Mouse (Mus musculus): ENCODE data around the gene Fkbp9. TPM values are rescaled to one million over a fixed set of nuclear protein-coding genes. Genes with fewer than 3 reads are reported as not detected.
A peak's percentile ranks its signal among the peaks of the same experiment; 100 is the strongest.

Fkbp9 gene
- polyA plus RNA-seq, 1 experiment = 6.2 TPM

DNA sequence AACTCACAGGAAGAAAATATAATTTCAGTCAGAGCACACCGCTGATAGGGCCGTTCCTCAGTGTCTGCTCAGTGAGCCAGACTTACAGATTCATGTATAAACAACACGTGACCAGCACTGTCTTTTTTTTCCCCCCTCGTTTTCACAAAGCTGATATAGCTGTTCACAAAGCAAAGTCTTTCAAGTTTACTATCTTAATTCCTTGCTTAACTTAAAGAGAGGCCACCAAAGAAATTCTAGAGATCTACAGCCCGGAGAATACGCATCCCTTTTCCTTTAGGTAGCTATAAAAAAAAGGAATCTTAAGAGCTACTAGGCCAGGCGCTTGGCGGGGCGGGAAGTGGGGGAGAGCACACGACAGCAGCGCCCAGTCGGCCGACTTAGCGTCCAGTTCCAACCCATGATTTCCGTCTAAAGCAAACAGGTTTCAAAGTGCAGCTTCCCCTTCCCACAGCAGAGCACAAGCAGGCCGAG, 35.2 kb upstream of the Fkbp9 start:
- under 1% methylated on average over 16 of the region's 16 CpGs for WGBS
- H3K4me1 ChIP-seq (ENCODE audit: control insufficient read depth, insufficient read depth, insufficient read length, low read length) = peaks cover 7% of the 10 kb centered on the region; the same call in 1 of the 2 replicates
- no peaks in the 10 kb centered on the region for H3K36me3 ChIP-seq (ENCODE audit: control insufficient read depth, insufficient read depth, low read length)
- peak overlapping the region; percentile 71 for H3K27ac ChIP-seq (ENCODE audit: insufficient read depth, low read depth, low read length)
- no peaks in the 10 kb centered on the region for H3K27me3 ChIP-seq (ENCODE audit: control insufficient read depth, insufficient read depth, low read length)
- peak overlapping the region; percentile 90 for H3K4me3 ChIP-seq (ENCODE audit: low read depth, low read length)
- no peak for TF ChIP-seq POLR2A (IDR thresholded peaks at IDR 0.05; ENCODE audit: low read depth, low read length)
- TF ChIP-seq CTCF (IDR thresholded peaks at IDR 0.05; ENCODE audit: extremely low read depth, insufficient read length, insufficient replicate concordance, low read depth, low read length) = no peak

DNA sequence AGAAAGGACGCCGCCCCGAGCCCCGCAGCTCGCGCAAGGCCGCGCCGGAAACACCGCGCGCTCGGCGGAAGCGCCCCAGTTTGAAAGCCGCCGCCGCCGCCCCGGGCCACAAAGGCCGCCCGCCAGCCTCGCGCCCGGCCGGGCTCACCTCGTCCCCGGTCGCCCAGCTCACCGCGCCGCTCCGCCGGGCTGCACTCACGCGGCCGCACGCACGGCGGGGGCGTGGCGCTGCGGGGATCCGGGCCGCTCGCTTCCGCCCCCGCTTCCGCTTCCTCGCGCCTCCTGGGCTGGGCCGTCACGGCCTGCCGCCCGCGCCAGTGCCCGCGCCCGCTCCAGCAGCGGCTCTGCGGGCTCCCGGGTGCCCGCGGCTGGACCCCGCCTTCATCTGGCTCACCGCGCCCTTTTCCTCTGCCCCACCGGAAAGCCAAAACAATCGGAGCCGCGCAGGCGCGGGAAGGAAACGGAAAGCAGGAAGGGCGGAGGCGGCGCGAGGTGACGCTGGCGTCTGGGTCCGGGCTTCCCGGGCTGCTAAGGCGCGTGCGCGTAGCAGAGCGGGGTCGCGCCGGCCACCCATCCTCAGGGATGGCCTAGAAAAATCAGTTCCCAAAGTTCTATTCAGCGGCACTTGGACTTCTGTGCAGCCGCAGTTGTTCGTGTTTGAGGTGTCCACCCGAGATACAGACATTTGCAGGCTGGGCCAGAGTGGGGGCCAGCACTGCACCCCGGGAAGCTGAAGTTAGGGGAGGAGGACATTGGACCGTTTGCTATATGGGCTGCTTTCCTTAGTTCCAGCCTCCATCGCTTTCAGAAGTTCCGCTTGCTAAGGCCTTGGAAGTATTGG, 34.3 kb upstream of the Fkbp9 start, which contains the start of gene Kbtbd2:
Gene Kbtbd2 (minus strand): TSS at position 503 of the 841 bp plus-strand sequence.
- TF ChIP-seq POLR2A (IDR thresholded peaks at IDR 0.05; ENCODE audit: low read depth, low read length) (peak; percentile 69), CTCF (IDR thresholded peaks at IDR 0.05; ENCODE audit: extremely low read depth, insufficient read length, insufficient replicate concordance, low read depth, low read length) (no peak)
- Histone ChIP-seq H3K36me3 (ENCODE audit: control insufficient read depth, insufficient read depth, low read length) (no peaks in the 10 kb centered on the region), H3K27me3 (ENCODE audit: control insufficient read depth, insufficient read depth, low read length) (no peaks in the 10 kb centered on the region), H3K4me3 (ENCODE audit: low read depth, low read length) (peak within 1 kb of the TSS; percentile 90), H3K4me1 (ENCODE audit: control insufficient read depth, insufficient read depth, insufficient read length, low read length) (peaks cover 7% of the 10 kb centered on the region; the same call in 1 of the 2 replicates), H3K27ac (ENCODE audit: insufficient read depth, low read depth, low read length) (peak within 1 kb of the TSS; percentile 97)
- WGBS = under 1% methylated on average over 97 of the region's 98 CpGs

GRCm38 (mm10) chr6:56798152-56798465, 33.8 kb upstream of the Fkbp9 start:
- Histone ChIP-seq H3K4me1 (ENCODE audit: control insufficient read depth, insufficient read depth, insufficient read length, low read length) (peaks cover 7% of the 10 kb centered on the region; the same call in 1 of the 2 replicates), H3K36me3 (ENCODE audit: control insufficient read depth, insufficient read depth, low read length) (no peaks in the 10 kb centered on the region), H3K27me3 (ENCODE audit: control insufficient read depth, insufficient read depth, low read length) (no peaks in the 10 kb centered on the region), H3K27ac (ENCODE audit: insufficient read depth, low read depth, low read length) (peak overlapping the region; percentile 97), H3K4me3 (ENCODE audit: low read depth, low read length) (peak overlapping the region; percentile 90)
- no peak for TF ChIP-seq CTCF (IDR thresholded peaks at IDR 0.05; ENCODE audit: extremely low read depth, insufficient read length, insufficient replicate concordance, low read depth, low read length)
- TF ChIP-seq POLR2A (IDR thresholded peaks at IDR 0.05; ENCODE audit: low read depth, low read length) = no peak
- WGBS = 2% methylated on average over 8 of the region's 8 CpGs

DNA sequence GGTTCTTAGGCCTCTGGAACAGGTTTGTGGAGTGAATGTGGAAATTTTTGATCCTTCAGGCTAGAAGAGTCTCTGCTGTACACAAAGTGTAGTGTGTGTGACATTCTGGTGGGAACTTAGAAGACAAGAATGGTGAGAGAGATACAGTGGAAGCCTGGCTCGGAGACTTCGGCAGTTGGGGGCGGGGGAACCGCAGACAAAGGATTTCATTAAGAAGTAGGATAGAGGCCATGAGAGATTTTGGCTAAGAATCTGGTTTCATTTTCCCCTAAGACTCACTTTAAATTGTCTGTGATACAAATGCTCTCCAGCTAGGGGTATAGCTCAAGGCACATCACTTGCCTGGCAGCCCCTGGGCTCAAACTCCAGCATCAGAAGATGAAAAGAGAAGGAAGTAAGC, 26.8 kb upstream of the Fkbp9 start:
- no peaks in the 10 kb centered on the region for H3K36me3 ChIP-seq (ENCODE audit: control insufficient read depth, insufficient read depth, low read length)
- TF ChIP-seq CTCF (IDR thresholded peaks at IDR 0.05; ENCODE audit: extremely low read depth, insufficient read length, insufficient replicate concordance, low read depth, low read length) = no peak
- TF ChIP-seq POLR2A (IDR thresholded peaks at IDR 0.05; ENCODE audit: low read depth, low read length) = no peak
- H3K4me3 ChIP-seq (ENCODE audit: low read depth, low read length) = no peak overlapping the region
- no peak overlapping the region for H3K27ac ChIP-seq (ENCODE audit: insufficient read depth, low read depth, low read length)
- H3K27me3 ChIP-seq (ENCODE audit: control insufficient read depth, insufficient read depth, low read length) = no peaks in the 10 kb centered on the region
- WGBS = 83% methylated on average over 4 of the region's 4 CpGs
- H3K4me1 ChIP-seq (ENCODE audit: control insufficient read depth, insufficient read depth, insufficient read length, low read length) = no peaks in the 10 kb centered on the region

DNA sequence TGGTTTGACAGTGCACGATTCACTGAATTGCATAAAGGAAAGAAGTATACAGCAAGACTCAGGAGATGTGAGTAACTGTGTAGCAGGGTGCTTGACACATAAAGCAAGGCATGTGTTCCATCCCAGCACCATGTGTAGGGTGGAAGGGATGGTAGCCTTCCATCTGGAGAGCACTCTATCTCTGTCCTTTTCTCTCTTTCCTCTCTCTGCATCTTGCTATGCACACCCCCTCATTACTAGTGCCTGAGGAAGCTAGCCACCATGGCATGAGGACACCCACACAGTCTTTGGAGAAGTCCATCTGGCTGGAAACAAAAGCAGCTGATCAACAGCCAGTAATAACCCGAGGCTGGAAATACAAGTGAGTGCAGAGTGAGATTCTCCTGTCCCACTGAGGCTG, 25.7 kb upstream of the Fkbp9 start:
- no peaks in the 10 kb centered on the region for H3K36me3 ChIP-seq (ENCODE audit: control insufficient read depth, insufficient read depth, low read length)
- TF ChIP-seq POLR2A (IDR thresholded peaks at IDR 0.05; ENCODE audit: low read depth, low read length) = no peak
- no peak for TF ChIP-seq CTCF (IDR thresholded peaks at IDR 0.05; ENCODE audit: extremely low read depth, insufficient read length, insufficient replicate concordance, low read depth, low read length)
- no peaks in the 10 kb centered on the region for H3K27me3 ChIP-seq (ENCODE audit: control insufficient read depth, insufficient read depth, low read length)
- WGBS = 52% methylated on average over 2 of the region's 2 CpGs
- no peak overlapping the region for H3K27ac ChIP-seq (ENCODE audit: insufficient read depth, low read depth, low read length)
- no peak overlapping the region for H3K4me3 ChIP-seq (ENCODE audit: low read depth, low read length)
- no peaks in the 10 kb centered on the region for H3K4me1 ChIP-seq (ENCODE audit: control insufficient read depth, insufficient read depth, insufficient read length, low read length)

- no peak overlapping the region for H3K4me3 ChIP-seq (ENCODE audit: low read depth, low read length)
- H3K4me1 ChIP-seq (ENCODE audit: control insufficient read depth, insufficient read depth, insufficient read length, low read length) = peaks cover 3% of the 10 kb centered on the region; the same call in 1 of the 2 replicates
- H3K27me3 ChIP-seq (ENCODE audit: control insufficient read depth, insufficient read depth, low read length) = no peaks in the 10 kb centered on the region
- no peak overlapping the region for H3K27ac ChIP-seq (ENCODE audit: insufficient read depth, low read depth, low read length)
- TF ChIP-seq POLR2A (IDR thresholded peaks at IDR 0.05; ENCODE audit: low read depth, low read length) (no peak), CTCF (IDR thresholded peaks at IDR 0.05; ENCODE audit: extremely low read depth, insufficient read length, insufficient replicate concordance, low read depth, low read length) (no peak)
- H3K36me3 ChIP-seq (ENCODE audit: control insufficient read depth, insufficient read depth, low read length) = no peaks in the 10 kb centered on the region
- 7% methylated on average over 3 of the region's 3 CpGs for WGBS
Measured at GRCm38 (mm10) chr6:56808656-56809055, 23.2 kb upstream of the Fkbp9 start.

GRCm38 (mm10) chr6:56813332-56813731, 18.5 kb upstream of the Fkbp9 start:
- Histone ChIP-seq H3K4me3 (ENCODE audit: low read depth, low read length) (no peak overlapping the region), H3K4me1 (ENCODE audit: control insufficient read depth, insufficient read depth, insufficient read length, low read length) (peaks cover 3% of the 10 kb centered on the region; the same call in 1 of the 2 replicates), H3K27ac (ENCODE audit: insufficient read depth, low read depth, low read length) (no peak overlapping the region), H3K27me3 (ENCODE audit: control insufficient read depth, insufficient read depth, low read length) (no peaks in the 10 kb centered on the region), H3K36me3 (ENCODE audit: control insufficient read depth, insufficient read depth, low read length) (no peaks in the 10 kb centered on the region)
- TF ChIP-seq POLR2A (IDR thresholded peaks at IDR 0.05; ENCODE audit: low read depth, low read length) (no peak), CTCF (IDR thresholded peaks at IDR 0.05; ENCODE audit: extremely low read depth, insufficient read length, insufficient replicate concordance, low read depth, low read length) (no peak)
- 75% methylated on average over 2 of the region's 2 CpGs for whole genome bisulfite sequencing

Data from small intestine, adult 2 months (tissue).